Mouse (Mus musculus): ENCODE measurements at regions not wholly inside any gene's neighbourhood (a gene's known extent, or its start where the extent isn't known, plus 50 kb on each side); places are given as distances from the start of the nearest gene placed in this dataset.
A peak's percentile ranks its signal among the peaks of the same experiment; 100 is the strongest.
"Not testable (repeated sequence)": the region's sequence is repeated elsewhere in the genome, so short reads cannot be mapped to it uniquely, and the experiment has no call there.

GRCm38 (mm10) chr17:4875086-4876046 is 118.8 kb upstream of the Arid1b start:
- DNase-seq (ENCODE audit: low spot score): peak; percentile 27

- peak; percentile 36 for DNase-seq (ENCODE audit: low spot score)
Measured at GRCm38 (mm10) chr17:4876431-4876830, 117.7 kb upstream of the Arid1b start.

GRCm38 (mm10) chr17:4881473-4881872 is 112.7 kb upstream of the Arid1b start:
- DNase-seq (ENCODE audit: low spot score): peak; percentile 10

- peak; percentile 16 for DNase-seq (ENCODE audit: low spot score)
Measured at GRCm38 (mm10) chr17:4884083-4884482, 110.0 kb upstream of the Arid1b start.

GRCm38 (mm10) chr17:4884761-4885160 is 109.4 kb upstream of the Arid1b start:
- peak; percentile 67 for DNase-seq (ENCODE audit: low spot score)

GRCm38 (mm10) chr17:4887331-4887730 is 106.8 kb upstream of the Arid1b start:
- DNase-seq (ENCODE audit: low spot score): peak; percentile 26

GRCm38 (mm10) chr17:4889577-4889976 is 104.6 kb upstream of the Arid1b start:
- peak; percentile 38 for DNase-seq (ENCODE audit: low spot score)

GRCm38 (mm10) chr17:4890131-4890530 is 104.0 kb upstream of the Arid1b start:
- DNase-seq (ENCODE audit: low spot score): peak; percentile 32

- DNase-seq (ENCODE audit: low spot score): peak; percentile 28
Measured at GRCm38 (mm10) chr17:4891576-4891975, 102.6 kb upstream of the Arid1b start.

- not testable (repeated sequence) for DNase-seq (ENCODE audit: low spot score)
Measured at GRCm38 (mm10) chr17:4894756-4895330, 99.3 kb upstream of the Arid1b start.

- no peak for DNase-seq (ENCODE audit: low spot score)
Measured at GRCm38 (mm10) chr17:4903129-4903528, 91.0 kb upstream of the Arid1b start.

- DNase-seq (ENCODE audit: low spot score): peak; percentile 34
Measured at GRCm38 (mm10) chr17:4906504-4906903, 87.6 kb upstream of the Arid1b start.

GRCm38 (mm10) chr17:4907181-4907752 is 86.9 kb upstream of the Arid1b start:
- peak; percentile 53 for DNase-seq (ENCODE audit: low spot score)

- DNase-seq (ENCODE audit: low spot score): peak; percentile 96
Measured at GRCm38 (mm10) chr17:4907841-4908571, 86.1 kb upstream of the Arid1b start.

- peak; percentile 76 for DNase-seq (ENCODE audit: low spot score)
Measured at GRCm38 (mm10) chr17:4908572-4908965, 85.6 kb upstream of the Arid1b start.

GRCm38 (mm10) chr17:4910182-4910581 is 84.0 kb upstream of the Arid1b start:
- no peak for DNase-seq (ENCODE audit: low spot score)

GRCm38 (mm10) chr17:4913001-4913400 is 81.1 kb upstream of the Arid1b start:
- no peak for DNase-seq (ENCODE audit: low spot score)

- DNase-seq (ENCODE audit: low spot score): no peak
Measured at GRCm38 (mm10) chr17:4919866-4920495, 74.2 kb upstream of the Arid1b start.

- DNase-seq (ENCODE audit: low spot score): no peak
Measured at GRCm38 (mm10) chr17:4921121-4921520, 73.0 kb upstream of the Arid1b start.

GRCm38 (mm10) chr17:4928631-4929030 is 65.5 kb upstream of the Arid1b start:
- DNase-seq (ENCODE audit: low spot score): no peak

GRCm38 (mm10) chr17:4935268-4935667 is 58.9 kb upstream of the Arid1b start:
- DNase-seq (ENCODE audit: low spot score): no peak

- DNase-seq (ENCODE audit: low spot score): no peak
Measured at GRCm38 (mm10) chr17:4940589-4940988, 53.5 kb upstream of the Arid1b start.

Data from testis, postnatal 10 days (tissue).